Mouse (Mus musculus) olfactory bulb, adult 2 months (tissue): ENCODE results near the gene Gm10271. TPM values are rescaled to one million over a fixed set of nuclear protein-coding genes. Genes with fewer than 3 reads are reported as not detected.

ENCODE experiments used
- H3K27ac ChIP-seq: fragments of 200-500 bp; 2 replicates; pipeline ENCODE4 v1.5.1; 2012; ENCODE audit warnings: low read depth, low read length; ENCODE audit not compliant: insufficient read depth
- H3K4me1 ChIP-seq: fragments of 200-500 bp; 2 replicates; pipeline ENCODE4 v1.6.1; 2012; ENCODE audit warnings: low read length; ENCODE audit not compliant: control insufficient read depth, insufficient read depth
- H3K4me3 ChIP-seq: fragments of 200-500 bp; 2 replicates; pipeline ENCODE4 v1.5.1; 2012; ENCODE audit warnings: mild to moderate bottlenecking, low read depth, low read length, moderate library complexity; ENCODE audit not compliant: insufficient read depth
- CTCF ChIP-seq: fragments of 200-500 bp; IDR thresholded peaks from 2 replicates; pipeline ENCODE4 v1.5.1; 2012; ENCODE audit warnings: low read depth, mild to moderate bottlenecking, low read length, moderate library complexity; ENCODE audit not compliant: insufficient read depth
- POLR2A ChIP-seq: fragments of 200-500 bp; IDR thresholded peaks from 2 replicates; pipeline ENCODE4 v1.6.1; 2012; ENCODE audit warnings: mild to moderate bottlenecking, low read depth, low read length, moderate library complexity; ENCODE audit not compliant: insufficient read depth
- WGBS: fragments of 180-500 bp; shearing (Covaris S2); methylation state at CpG from one replicate; pipeline ENCODE4 v1.1.7; 2018; 5-methylcytosine and 5-hydroxymethylcytosine counted together
- polyA plus RNA-seq: library from polyadenylated mRNA; stranded (reverse); fragments of >200 nt; gene quantifications from 2 replicates; pipeline ENCODE4 v1.2.4, GENCODE M21; 2012; ENCODE audit warnings: low replicate concordance; ENCODE audit not compliant: missing spikeins, insufficient read depth, insufficient read length

The Gm10271 gene
- polyA plus RNA-seq, 1 experiment: not detected

DNA sequence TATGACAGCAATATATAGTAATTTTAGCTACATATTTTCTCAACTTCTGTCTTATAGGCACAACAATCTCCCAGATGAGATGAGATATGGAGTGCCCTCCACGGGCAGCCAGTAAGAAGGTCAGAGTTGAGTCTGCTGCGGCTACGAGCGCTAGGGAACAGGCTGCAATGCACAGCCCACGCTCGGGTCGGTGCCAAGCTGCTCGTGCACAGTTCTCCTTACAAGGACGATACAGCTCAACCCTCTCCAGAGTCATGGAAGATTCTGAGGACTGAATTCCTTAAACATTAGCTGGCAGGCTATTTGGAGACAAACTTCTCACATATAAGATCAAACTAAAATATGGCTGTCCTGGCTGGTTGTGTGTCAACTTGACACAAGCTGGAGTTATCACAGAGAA is 57.8 kb downstream of the Gm10271 start:
- 91% methylated on average over 9 of the region's 9 CpGs for WGBS
- Histone ChIP-seq H3K27ac (no peak overlapping the region), H3K4me1 (peaks cover 5% of the 10 kb centered on the region), H3K4me3 (no peak overlapping the region)
- no peak for TF ChIP-seq CTCF
- TF ChIP-seq POLR2A: no peak

DNA sequence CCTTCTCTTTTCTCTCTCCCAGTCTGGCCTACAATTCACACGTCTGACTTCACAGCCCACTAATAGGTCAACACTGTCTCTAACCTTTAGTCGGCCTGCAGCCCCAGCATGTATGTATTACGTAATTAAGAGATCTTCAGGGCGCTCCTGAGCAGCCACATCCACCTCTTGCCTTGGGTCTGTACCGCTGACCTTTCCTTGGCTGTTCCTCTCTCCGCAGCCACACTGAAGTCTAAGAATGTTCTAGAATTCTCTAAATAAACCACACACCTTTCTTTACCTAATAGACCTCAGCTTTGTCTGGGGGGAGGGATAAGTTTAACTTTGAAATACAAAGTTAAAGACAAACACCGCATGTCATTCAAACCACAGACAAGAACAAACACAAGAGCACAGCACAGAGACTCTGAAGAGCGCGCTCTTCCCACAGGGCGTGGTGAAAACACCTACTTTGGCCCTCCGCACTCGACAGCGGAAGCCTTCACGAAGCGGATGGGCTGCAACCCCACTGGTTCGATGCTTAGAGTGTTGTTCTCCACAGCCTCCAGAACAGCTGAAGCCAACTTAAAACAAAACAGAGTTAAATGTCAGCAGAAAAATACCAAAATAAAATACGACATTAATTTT is 58.6 kb downstream of the Gm10271 start:
- H3K4me1 ChIP-seq: peaks cover 4% of the 10 kb centered on the region
- TF ChIP-seq CTCF: no peak
- no peak for TF ChIP-seq POLR2A
- H3K4me3 ChIP-seq: no peak overlapping the region
- WGBS: 91% methylated on average over 17 of the region's 17 CpGs
- no peak overlapping the region for H3K27ac ChIP-seq

DNA sequence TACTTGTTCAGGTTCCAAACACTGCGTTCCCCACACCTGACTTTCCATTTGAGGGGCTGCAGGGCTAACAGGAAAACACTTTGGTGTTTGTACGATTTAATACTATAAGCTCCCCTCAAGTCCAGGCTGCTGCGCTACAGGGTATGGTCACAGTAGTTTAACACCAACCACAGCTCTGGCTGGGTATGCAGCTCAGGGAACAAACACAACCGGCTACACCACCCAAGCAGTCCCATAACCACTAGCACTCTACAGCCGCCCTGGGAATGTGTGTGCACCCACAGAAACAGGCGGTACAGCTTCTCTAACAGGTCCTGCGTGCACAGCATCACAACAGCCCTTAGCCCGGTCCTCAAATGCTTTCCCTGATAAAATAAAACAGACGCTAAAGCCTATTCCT is 59.6 kb downstream of the Gm10271 start:
- H3K27ac ChIP-seq: no peak overlapping the region
- no peaks in the 10 kb centered on the region for H3K4me1 ChIP-seq
- WGBS: 95% methylated on average over 9 of the region's 9 CpGs
- H3K4me3 ChIP-seq: no peak overlapping the region
- TF ChIP-seq POLR2A: no peak
- TF ChIP-seq CTCF: no peak

DNA sequence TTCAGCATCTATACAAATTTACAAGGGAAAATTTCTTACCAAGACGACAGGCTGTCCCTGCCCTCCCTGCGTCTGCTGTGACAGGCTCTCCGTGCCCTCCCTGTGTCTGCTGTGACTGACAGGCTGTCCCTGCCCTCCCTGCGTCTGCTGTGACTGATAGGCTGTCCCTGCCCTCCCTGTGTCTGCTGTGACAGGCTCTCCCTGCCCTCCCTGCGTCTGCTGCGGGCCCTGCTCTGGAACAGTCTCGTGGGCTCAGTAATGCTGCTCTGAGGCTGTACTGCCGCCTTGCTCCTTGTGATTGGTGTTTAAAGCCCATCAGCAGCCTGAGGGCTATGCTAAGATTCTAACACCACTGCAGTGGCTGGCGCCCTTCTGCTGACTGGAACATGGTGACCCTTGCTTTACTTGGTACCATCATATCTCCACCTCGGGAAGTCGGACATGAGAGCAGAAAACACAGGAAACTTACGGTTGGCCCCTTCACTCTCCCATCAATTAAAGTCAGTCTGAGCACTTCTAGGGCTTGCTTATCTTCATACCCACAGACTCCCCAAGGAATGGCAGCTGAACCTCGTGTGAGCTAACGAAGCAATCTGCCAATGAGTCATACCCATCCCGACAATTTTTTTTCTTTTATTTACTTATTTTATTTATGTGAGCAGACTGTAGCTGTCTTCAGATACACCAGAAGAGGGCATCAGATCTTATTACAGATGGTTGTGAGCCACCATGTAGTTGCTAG is 63.3 kb downstream of the Gm10271 start:
- no peak for TF ChIP-seq CTCF
- TF ChIP-seq POLR2A: no peak
- WGBS: 84% methylated on average over 15 of the region's 15 CpGs
- H3K27ac ChIP-seq: no peak overlapping the region
- no peak overlapping the region for H3K4me3 ChIP-seq
- no peaks in the 10 kb centered on the region for H3K4me1 ChIP-seq

Other genes with a start within 250 kb of the Gm10271 start
- gene Myrfl, start 75.7 kb downstream of the Gm10271 start, polyA plus RNA-seq: not detected in 2 replicates
- not detected in 2 replicates for gene Rab3ip, start 21.8 kb downstream of the Gm10271 start, polyA plus RNA-seq
- gene Best3, start 13.7 kb upstream of the Gm10271 start, polyA plus RNA-seq: not detected in 2 replicates
- not detected in 2 replicates for gene Lrrc10, start 72.7 kb upstream of the Gm10271 start, polyA plus RNA-seq
- gene Cct2, start 91.2 kb upstream of the Gm10271 start, polyA plus RNA-seq: not detected in 2 replicates
- gene Frs2, start 175.9 kb upstream of the Gm10271 start, polyA plus RNA-seq: not detected in 2 replicates